Mouse (Mus musculus) lung, postnatal 10 days (tissue): ENCODE measurements around the gene Sbno1.

Experiments
- DNase-seq: peaks from one replicate; pipeline ENCODE4 v3.0.0; 2021

Gene Sbno1

GRCm38 (mm10) chr5:124442628-124443027, 16.8 kb upstream of the Sbno1 start:
- DNase-seq, result no peak

DNA sequence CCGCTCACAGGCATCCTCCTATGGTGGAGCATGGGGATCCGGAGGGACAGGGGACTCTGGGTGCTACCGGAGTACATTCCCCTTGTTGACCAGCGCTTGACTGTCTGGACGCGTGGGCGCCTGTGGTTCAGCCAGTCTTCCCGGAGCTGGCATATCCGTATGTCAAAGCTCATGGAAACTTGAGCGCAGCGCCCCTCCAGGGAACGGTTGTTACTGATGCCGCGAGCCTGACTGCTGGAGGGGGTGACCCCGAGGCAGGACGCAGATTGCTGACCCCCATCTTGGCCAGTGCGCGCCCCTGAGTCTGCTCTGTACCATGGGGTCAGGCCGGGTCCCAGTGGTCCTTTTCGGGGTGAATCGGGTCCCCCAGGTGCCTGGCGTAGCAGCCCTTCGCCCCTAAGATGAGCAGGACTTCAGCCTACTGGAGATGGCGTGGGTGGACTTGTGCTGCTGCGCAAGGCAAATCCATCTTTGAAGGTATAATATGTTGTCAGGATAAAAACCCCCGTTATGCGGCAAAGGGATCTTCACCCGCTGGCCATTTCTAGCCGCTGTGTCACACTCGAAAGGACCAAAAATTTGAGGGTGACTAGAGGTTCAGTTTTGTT, 14.4 kb upstream of the Sbno1 start:
- DNase-seq, result peak; percentile 77

- DNase-seq, result peak; percentile 96
Measured at GRCm38 (mm10) chr5:124439447-124440093, 13.8 kb upstream of the Sbno1 start, which contains the start of gene Kmt5a. TSS of gene Kmt5a (plus strand) at chr5:124439930.

- no peak for DNase-seq
Measured at GRCm38 (mm10) chr5:124438746-124439145, 12.9 kb upstream of the Sbno1 start.

- peak; percentile 61 for DNase-seq
Measured at GRCm38 (mm10) chr5:124438229-124438628, 12.4 kb upstream of the Sbno1 start.

GRCm38 (mm10) chr5:124433048-124433447, 7.2 kb upstream of the Sbno1 start:
- no peak for DNase-seq

- DNase-seq, result peak; percentile 78
Measured at GRCm38 (mm10) chr5:124432398-124433012, 6.7 kb upstream of the Sbno1 start.

- DNase-seq, result no peak
Measured at GRCm38 (mm10) chr5:124426475-124427071, 772 bp upstream of the Sbno1 start.

DNA sequence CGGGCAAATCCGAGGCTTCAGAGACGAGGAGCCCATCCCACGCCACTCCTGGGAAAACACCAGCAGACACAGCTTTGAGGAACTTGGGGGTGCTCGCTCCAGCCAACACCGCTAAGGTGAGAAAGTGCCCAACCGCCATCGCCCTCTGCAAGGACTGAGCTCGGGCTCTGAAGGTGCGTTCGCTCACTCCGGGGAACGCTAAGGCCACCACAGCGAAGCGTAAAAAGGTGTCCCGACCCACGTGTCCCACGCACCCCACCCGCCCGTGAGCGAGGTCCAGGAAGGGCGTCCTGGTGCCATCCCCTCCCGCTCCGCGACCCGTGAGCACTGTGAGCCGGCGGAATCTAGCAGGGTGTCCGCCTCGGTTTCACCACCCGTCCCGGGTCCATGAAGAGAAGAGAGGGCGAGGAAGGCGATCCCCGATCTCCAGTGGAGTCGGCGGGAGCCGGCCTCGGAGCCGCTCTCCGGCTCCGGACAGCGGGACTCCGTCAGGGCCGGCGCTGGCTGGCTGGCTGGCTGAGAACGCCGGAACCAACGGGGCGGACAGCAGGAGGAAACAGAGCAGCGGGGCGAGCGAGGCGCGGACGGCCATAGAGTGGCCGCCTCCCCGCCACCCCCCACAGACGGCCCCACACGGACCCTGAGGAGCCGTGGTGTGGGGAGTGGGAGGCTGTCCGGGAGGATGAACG, 934 bp downstream of the Sbno1 start:
- DNase-seq, result no peak

- peak; percentile 25 for DNase-seq
Measured at GRCm38 (mm10) chr5:124424200-124424722, 1.5 kb downstream of the Sbno1 start.

GRCm38 (mm10) chr5:124421786-124422185, 4.0 kb downstream of the Sbno1 start:
- no peak for DNase-seq

GRCm38 (mm10) chr5:124418903-124419302, 6.9 kb downstream of the Sbno1 start:
- no peak for DNase-seq

DNA sequence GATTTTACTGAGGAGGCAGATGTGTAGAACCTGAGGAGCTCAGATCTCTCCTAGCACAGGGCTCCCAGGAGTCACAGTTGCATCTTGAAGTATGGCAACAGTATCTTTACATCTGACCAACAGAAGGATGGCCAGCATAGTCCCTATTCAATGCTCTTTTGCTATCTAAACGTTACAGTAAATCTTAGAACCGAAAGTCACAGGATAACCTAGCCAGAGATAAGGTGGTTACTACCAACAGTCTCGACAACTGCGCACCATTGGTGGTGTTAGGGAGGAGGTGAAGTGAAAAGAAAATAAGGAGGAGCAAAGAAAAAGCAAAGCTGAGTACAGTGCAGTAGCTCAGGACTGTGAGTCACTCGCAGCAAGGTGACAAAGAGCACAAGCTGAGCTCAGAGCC, 13.6 kb downstream of the Sbno1 start:
- DNase-seq, result no peak

DNA sequence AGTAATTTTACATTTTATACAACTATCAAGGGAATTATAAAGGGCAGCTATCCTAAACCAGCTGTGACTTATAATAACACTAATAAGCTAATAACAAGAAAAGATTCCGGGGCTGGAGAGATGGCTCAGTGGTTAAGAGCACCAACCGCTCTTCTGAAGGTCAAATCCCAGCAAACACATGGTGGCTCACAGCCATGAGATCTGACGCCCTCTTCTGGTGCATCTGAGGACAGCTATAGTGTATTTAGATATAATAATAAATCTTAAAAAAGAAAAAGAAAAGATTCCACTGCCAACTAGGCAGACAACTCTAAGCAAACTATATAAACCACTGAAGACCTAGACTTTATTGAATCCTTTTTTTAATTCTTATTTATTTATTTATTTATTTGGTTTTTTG, 15.0 kb downstream of the Sbno1 start:
- no peak for DNase-seq

DNA sequence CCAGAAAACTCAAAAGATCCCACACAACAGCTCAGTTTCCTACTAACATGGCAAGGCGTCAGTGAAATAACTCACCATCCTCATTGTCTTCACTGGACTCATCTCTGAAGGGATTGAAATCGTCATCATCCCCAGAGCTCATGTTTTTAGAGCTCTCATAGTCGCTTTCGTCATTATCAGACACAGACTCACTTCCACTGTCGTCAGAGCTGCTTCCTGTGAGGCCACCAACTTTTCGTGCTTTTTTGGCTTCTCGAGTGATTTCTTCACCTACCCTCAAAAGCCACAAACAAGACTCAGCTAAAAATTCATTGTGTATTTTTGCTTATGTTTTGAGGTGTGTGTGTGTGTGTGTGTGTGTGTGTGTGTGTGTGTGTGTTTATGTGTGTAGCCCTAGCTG, 32.1 kb downstream of the Sbno1 start:
- no peak for DNase-seq

DNA sequence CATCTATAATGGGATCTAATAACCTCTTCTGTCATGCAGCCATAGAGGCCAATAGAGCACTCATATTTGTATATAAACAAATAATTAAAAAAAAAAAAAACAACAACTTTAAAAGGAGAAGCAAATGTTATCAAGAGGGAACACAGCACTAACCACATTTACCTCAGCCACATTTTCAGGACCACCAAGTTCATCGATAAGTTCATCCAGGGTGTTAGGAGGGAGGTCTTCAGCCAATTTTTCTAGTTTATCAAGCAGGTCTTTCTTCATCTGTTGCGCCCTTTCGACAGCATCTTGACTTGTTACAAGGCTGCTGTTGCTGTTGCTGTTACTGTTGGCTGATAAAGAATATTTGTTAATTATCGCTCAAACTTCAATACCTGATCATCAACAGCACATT, 33.4 kb downstream of the Sbno1 start:
- DNase-seq, result no peak

GRCm38 (mm10) chr5:124387932-124388331, 37.9 kb downstream of the Sbno1 start:
- DNase-seq, result peak; percentile 21

GRCm38 (mm10) chr5:124380121-124380520, 45.7 kb downstream of the Sbno1 start:
- DNase-seq, result no peak

DNA sequence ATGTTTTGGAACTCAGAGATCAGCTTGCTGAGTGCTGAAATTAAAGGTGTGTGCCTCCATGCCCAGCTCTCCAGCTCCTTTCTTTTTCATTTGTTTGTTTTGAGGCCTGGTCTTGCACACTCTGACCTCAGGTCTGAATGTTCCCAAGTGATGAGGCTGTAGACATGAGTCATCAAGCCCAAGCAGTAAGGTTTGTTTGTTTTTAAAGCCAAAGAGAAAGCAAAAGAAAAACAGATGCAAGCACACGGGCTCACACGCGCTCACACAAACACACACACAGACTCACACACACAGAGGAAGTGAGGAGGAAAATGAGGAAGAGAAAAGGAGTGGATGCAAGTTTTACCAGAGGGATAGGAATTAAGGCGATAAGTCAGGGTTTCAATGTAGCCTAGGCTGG, 48.7 kb downstream of the Sbno1 start:
- DNase-seq, result no peak

- no peak for DNase-seq
Measured at GRCm38 (mm10) chr5:124376401-124376800, 49.4 kb downstream of the Sbno1 start.

- DNase-seq, result no peak
Measured at GRCm38 (mm10) chr5:124374298-124374697, 51.5 kb downstream of the Sbno1 start.

DNA sequence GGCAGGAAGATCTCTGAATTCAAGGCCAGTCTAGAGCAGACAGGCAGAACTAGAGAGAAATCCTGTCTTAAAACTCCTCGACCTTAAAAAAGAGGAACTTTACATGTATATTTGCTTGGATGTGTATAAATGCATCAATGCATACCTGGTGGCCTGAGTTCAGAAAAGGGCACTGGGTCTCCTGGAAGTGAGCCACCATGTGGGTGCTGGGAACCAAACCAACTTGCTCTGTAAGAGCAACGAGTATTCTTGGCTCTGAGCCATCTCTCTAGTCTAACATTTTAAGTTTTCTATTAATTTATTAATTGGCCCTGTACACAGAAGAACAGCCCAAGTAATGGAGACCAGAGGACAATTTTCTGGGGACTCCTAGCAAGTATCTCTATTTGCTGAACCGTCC, 59.1 kb downstream of the Sbno1 start:
- no peak for DNase-seq

- no peak for DNase-seq
Measured at GRCm38 (mm10) chr5:124365754-124366153, 60.0 kb downstream of the Sbno1 start.
